Mouse (Mus musculus) forebrain, embryonic 14.5 days (tissue): ENCODE data around the gene Tuba3a. TPM values are rescaled to one million over a fixed set of nuclear protein-coding genes. Genes with fewer than 3 reads are reported as not detected.

ENCODE experiments used
- ATAC-seq: fragments of 200-750 bp; cut with Nextera tagmentation; 2 replicates; pipeline ENCODE4 v1.8.0; 2017; ENCODE audit warnings: mild to moderate bottlenecking, moderate library complexity
- DNase-seq: peaks from one replicate; pipeline ENCODE4 v3.0.0-alpha.2; 2015; ENCODE audit warnings: low spot score
- H3K27ac ChIP-seq: fragments of 300-500 bp; sonication (generic); 2 replicates; pipeline ENCODE4 v1.5.1; 2014; ENCODE audit warnings: low read depth, mild to moderate bottlenecking, control low read depth, low read length, moderate library complexity
- H3K27me3 ChIP-seq: fragments of 300-500 bp; sonication (generic); replicated peaks from 2 replicates; pipeline ENCODE4 v1.6.1; 2014; ENCODE audit warnings: low read length, control low read depth, mixed read lengths; ENCODE audit not compliant: control insufficient read depth, insufficient read depth
- H3K36me3 ChIP-seq: fragments of 300-500 bp; sonication (generic); 2 replicates; pipeline ENCODE4 v1.6.1; 2014; ENCODE audit warnings: low read length, control low read depth; ENCODE audit not compliant: control insufficient read depth, insufficient read depth
- H3K4me1 ChIP-seq: fragments of 300-500 bp; sonication (generic); 2 replicates; pipeline ENCODE4 v1.6.1; 2014; ENCODE audit warnings: antibody characterized with exemption, low read length, control low read depth; ENCODE audit not compliant: control insufficient read depth, insufficient read depth
- H3K4me2 ChIP-seq: fragments of 300-500 bp; sonication (generic); 2 replicates; pipeline ENCODE4 v1.6.1; 2014; ENCODE audit warnings: mild to moderate bottlenecking, control low read depth, low read length
- H3K4me3 ChIP-seq: fragments of 300-500 bp; sonication (generic); 2 replicates; pipeline ENCODE4 v1.5.1; 2014; ENCODE audit warnings: low read depth, low read length, control low read depth
- H3K9ac ChIP-seq: fragments of 300-500 bp; sonication (generic); 2 replicates; pipeline ENCODE4 v1.6.1; 2014; ENCODE audit warnings: mild to moderate bottlenecking, low read length, control low read depth, moderate library complexity
- H3K9me3 ChIP-seq: fragments of 300-500 bp; sonication (generic); replicated peaks from 2 replicates; pipeline ENCODE4 v1.6.1; 2016; ENCODE audit warnings: low read length, control low read depth, mixed read lengths; ENCODE audit not compliant: control insufficient read depth
- whole genome bisulfite sequencing: fragments of 180-500 bp; shearing (Covaris S2); extraction: QIAGEN DNeasy Blood & Tissue Kit; methylation state at CpG from one replicate; pipeline ENCODE4 v1.1.7; 2014; 5-methylcytosine and 5-hydroxymethylcytosine counted together
- microRNA-seq: library from miRNA; unstranded; fragments of <30 nt; microRNA quantifications from one replicate; pipeline ENCODE4, GENCODE M21; 2016
- polyA plus RNA-seq: library from polyadenylated mRNA; unstranded; fragments of >200 nt; fragmentation: Nextera tagmentation; extraction: Ambion mirVana; gene quantifications from 2 replicates; pipeline ENCODE4 v1.2.1, GENCODE M21; 2014

Gene Tuba3a
- polyA plus RNA-seq, 1 experiment from 2014 or later: 0.15 TPM

GRCm38 (mm10) chr6:125233816-125234519, 51.9 kb downstream of the Tuba3a start:
- DNase-seq (no peak), ATAC-seq (no peak)
- Histone ChIP-seq H3K27ac (no peak overlapping the region), H3K4me1 (no peaks in the 10 kb centered on the region), H3K36me3 (no peaks in the 10 kb centered on the region), H3K9me3 (no peaks in the 10 kb centered on the region), H3K9ac (no peak overlapping the region), H3K4me2 (no peak overlapping the region), H3K4me3 (no peak overlapping the region), H3K27me3 (no peaks in the 10 kb centered on the region)
- WGBS: 64% methylated on average over 7 of the region's 7 CpGs

GRCm38 (mm10) chr6:125232516-125232915, 53.3 kb downstream of the Tuba3a start:
- Histone ChIP-seq H3K9ac (no peak overlapping the region; the same call in 1 of the 2 replicates), H3K27me3 (no peaks in the 10 kb centered on the region), H3K4me2 (no peak overlapping the region), H3K36me3 (no peaks in the 10 kb centered on the region), H3K9me3 (no peaks in the 10 kb centered on the region), H3K4me3 (no peak overlapping the region), H3K4me1 (no peaks in the 10 kb centered on the region), H3K27ac (no peak overlapping the region)
- DNase-seq: no peak
- ATAC-seq: no peak
- 87% methylated on average over 6 of the region's 6 CpGs for WGBS

DNA sequence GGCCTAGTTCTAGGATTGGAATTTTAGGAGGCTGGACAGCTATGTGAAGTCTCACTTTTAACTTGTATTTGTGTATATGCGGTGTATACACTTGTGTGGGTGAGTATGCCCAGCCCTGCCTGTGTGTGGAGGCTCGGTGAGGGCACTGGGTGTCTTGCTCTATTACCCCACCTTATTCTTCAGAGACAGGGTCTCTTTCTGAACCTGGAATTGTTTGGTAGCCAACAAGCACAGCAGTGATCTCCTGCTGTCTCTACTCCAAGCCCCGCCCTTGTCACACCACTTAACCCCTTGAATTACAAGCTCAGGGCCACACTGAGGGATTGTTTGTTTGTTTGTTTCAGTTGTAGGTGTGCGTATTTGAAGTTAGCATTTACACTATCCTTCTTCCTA, 53.8 kb downstream of the Tuba3a start:
- no peak overlapping the region for H3K4me3 ChIP-seq
- H3K27me3 ChIP-seq: no peaks in the 10 kb centered on the region
- H3K4me2 ChIP-seq: peak overlapping the region; percentile 72
- H3K36me3 ChIP-seq: no peaks in the 10 kb centered on the region
- H3K27ac ChIP-seq: no peak overlapping the region
- no peaks in the 10 kb centered on the region for H3K9me3 ChIP-seq
- no peak for ATAC-seq
- 59% methylated on average over 4 of the region's 4 CpGs for WGBS
- no peaks in the 10 kb centered on the region for H3K4me1 ChIP-seq
- DNase-seq: no peak
- H3K9ac ChIP-seq: peak overlapping the region; percentile 66

- DNase-seq: peak; percentile 77
- WGBS: 10% methylated on average over 16 of the region's 16 CpGs
Observed at GRCm38 (mm10) chr6:125231117-125232044, 54.5 kb downstream of the Tuba3a start, which contains the start of gene Tapbpl. Tapbpl (minus strand) TSS chr6:125231860.

GRCm38 (mm10) chr6:125230571-125230970, 55.3 kb downstream of the Tuba3a start:
- Histone ChIP-seq H3K36me3 (no peaks in the 10 kb centered on the region), H3K4me2 (peak overlapping the region; percentile 72), H3K4me3 (no peak overlapping the region), H3K27ac (no peak overlapping the region), H3K9me3 (no peaks in the 10 kb centered on the region), H3K27me3 (no peaks in the 10 kb centered on the region), H3K9ac (peak overlapping the region; percentile 9; the same call in 1 of the 2 replicates), H3K4me1 (no peaks in the 10 kb centered on the region)
- DNase-seq (no peak), ATAC-seq (no peak)
- 75% methylated on average over 9 of the region's 9 CpGs for WGBS

More at GRCm38 (mm10) chr6:125231117-125232044, 54.5 kb downstream of the Tuba3a start, which contains the start of gene Tapbpl:
- no peaks in the 10 kb centered on the region for H3K36me3 ChIP-seq
- peak within 1 kb of the TSS; percentile 34 for H3K4me3 ChIP-seq
- H3K27me3 ChIP-seq: no peaks in the 10 kb centered on the region
- peak; percentile 83 for ATAC-seq
- no peaks in the 10 kb centered on the region for H3K4me1 ChIP-seq
- no peak within 1 kb of the TSS; the same call in 1 of the 2 replicates for H3K27ac ChIP-seq
- H3K9ac ChIP-seq: peak within 1 kb of the TSS; percentile 66
- peak within 1 kb of the TSS; percentile 72 for H3K4me2 ChIP-seq
- H3K9me3 ChIP-seq: no peaks in the 10 kb centered on the region

Small RNAs within 50 kb of the gene (microRNA-seq; reads per million reads assigned to microRNA genes)
- gene Mir8113: not detected

Other genes with a start within 250 kb of the Tuba3a start
- 178 and 181 TPM in 2 replicates for gene Ing4, start 246.3 kb downstream of the Tuba3a start, polyA plus RNA-seq
- 10.2 and 14.8 TPM in 2 replicates for gene Acrbp, start 236.4 kb downstream of the Tuba3a start, polyA plus RNA-seq
- 0.21 and 0.81 TPM in 2 replicates for gene Lpar5, start 218.1 kb downstream of the Tuba3a start, polyA plus RNA-seq
- 61.1 and 66.1 TPM in 2 replicates for gene Chd4, start 190.1 kb downstream of the Tuba3a start, polyA plus RNA-seq
- gene Nop2, start 154.1 kb downstream of the Tuba3a start, polyA plus RNA-seq: 46.8 and 52.7 TPM in 2 replicates
- 10.8 and 13.4 TPM in 2 replicates for gene Iffo1, start 140.8 kb downstream of the Tuba3a start, polyA plus RNA-seq
- gene Gapdh, start 119.6 kb downstream of the Tuba3a start, polyA plus RNA-seq: 1,676 and 1,964 TPM in 2 replicates
- 64.4 and 67.6 TPM in 2 replicates for gene Ncapd2, start 94.3 kb downstream of the Tuba3a start, polyA plus RNA-seq
- 160 and 179 TPM in 2 replicates for gene Mrpl51, start 94.2 kb downstream of the Tuba3a start, polyA plus RNA-seq
- gene Vamp1, start 70.5 kb downstream of the Tuba3a start, polyA plus RNA-seq: 1.7 and 2.7 TPM in 2 replicates
- gene Tapbpl, start 54.2 kb downstream of the Tuba3a start, polyA plus RNA-seq: 1.8 and 2.6 TPM in 2 replicates
- gene Cd27, start 49.0 kb downstream of the Tuba3a start, polyA plus RNA-seq: 0.24 and 0.37 TPM in 2 replicates
- 10.8 and 12.9 TPM in 2 replicates for gene Ltbr, start 27.8 kb upstream of the Tuba3a start, polyA plus RNA-seq
- gene Scnn1a, start 34.6 kb upstream of the Tuba3a start, polyA plus RNA-seq: 0.29 and 0.37 TPM in 2 replicates
- 14.2 and 16.2 TPM in 2 replicates for gene Tnfrsf1a, start 63.3 kb upstream of the Tuba3a start, polyA plus RNA-seq
- gene Plekhg6, start 94.8 kb upstream of the Tuba3a start, polyA plus RNA-seq: 0.16 TPM in 1 of 2 replicates, not detected in the other
- 77.8 and 85.5 TPM in 2 replicates for gene Cd9, start 208.7 kb upstream of the Tuba3a start, polyA plus RNA-seq